Mouse (Mus musculus) mouse trophoblast stem cell (cell line): ENCODE results near the gene Tceanc.
"Not testable (repeated sequence)": the region's sequence is repeated elsewhere in the genome, so short reads cannot be mapped to it uniquely, and the experiment has no call there.

Experiments
- in situ Hi-C, 2 experiments: fragments of 300-500 bp; cut with MseI, MboI; formaldehyde crosslinking; loops; 2 replicates in 1 of 2; 3 replicates in 1 of 2; pipeline ENCODE4 v1.15.1; 2025

The Tceanc gene

GRCm38 (mm10) chrX:166518345-166518744, at the start of gene Tceanc:
TSS of gene Tceanc (minus strand) at chrX:166518567.
- in situ Hi-C loops, result no loop called here

- in situ Hi-C loops, result no loop called here
These were observed 47.6 kb upstream of the Tceanc start for GRCm38 (mm10) chrX:166565983-166566382.

GRCm38 (mm10) chrX:166565401-166565800, 47.0 kb upstream of the Tceanc start:
- in situ Hi-C loops, result no loop called here

- in situ Hi-C loops, result no loop called here
These were observed 46.5 kb upstream of the Tceanc start for GRCm38 (mm10) chrX:166564900-166565299.

GRCm38 (mm10) chrX:166559333-166559732, 41.0 kb upstream of the Tceanc start:
- in situ Hi-C loops, result no loop called here

GRCm38 (mm10) chrX:166552355-166552754, 34.0 kb upstream of the Tceanc start:
- in situ Hi-C loops, result no loop called here

- in situ Hi-C loops, result no loop called here
These were observed 28.1 kb upstream of the Tceanc start for GRCm38 (mm10) chrX:166546495-166546894.

- in situ Hi-C loops, result no loop called here
These were observed 16.8 kb upstream of the Tceanc start for GRCm38 (mm10) chrX:166535138-166535537.

GRCm38 (mm10) chrX:166533432-166533831, 15.1 kb upstream of the Tceanc start:
- in situ Hi-C loops, result no loop called here

- in situ Hi-C loops, result no loop called here
These were observed 13.3 kb upstream of the Tceanc start for GRCm38 (mm10) chrX:166531671-166532070.

- in situ Hi-C loops, result no loop called here
These were observed 9.8 kb upstream of the Tceanc start for GRCm38 (mm10) chrX:166528126-166528525.

- in situ Hi-C loops, result no loop called here
These were observed 7.4 kb upstream of the Tceanc start for GRCm38 (mm10) chrX:166525637-166526315.

GRCm38 (mm10) chrX:166520782-166521181, 2.4 kb upstream of the Tceanc start:
- in situ Hi-C loops, result no loop called here

GRCm38 (mm10) chrX:166516631-166517030, 1.7 kb downstream of the Tceanc start:
- in situ Hi-C loops, result no loop called here

GRCm38 (mm10) chrX:166515923-166516322, 2.4 kb downstream of the Tceanc start:
- in situ Hi-C loops, result no loop called here

GRCm38 (mm10) chrX:166514035-166514434, 4.3 kb downstream of the Tceanc start:
- in situ Hi-C loops, result not testable (repeated sequence)

- in situ Hi-C loops, result no loop called here
These were observed 6.3 kb downstream of the Tceanc start for GRCm38 (mm10) chrX:166512071-166512470.

- in situ Hi-C loops, result no loop called here
These were observed 7.3 kb downstream of the Tceanc start for GRCm38 (mm10) chrX:166511107-166511506.

GRCm38 (mm10) chrX:166509761-166510738, 8.3 kb downstream of the Tceanc start:
- in situ Hi-C loops, result no loop called here

- in situ Hi-C loops, result no loop called here
These were observed 13.9 kb downstream of the Tceanc start for GRCm38 (mm10) chrX:166504421-166504820.

GRCm38 (mm10) chrX:166499496-166500190, 18.7 kb downstream of the Tceanc start:
- in situ Hi-C loops, result no loop called here

- in situ Hi-C loops, result no loop called here
These were observed 20.6 kb downstream of the Tceanc start for GRCm38 (mm10) chrX:166497771-166498170.
